Comparison of ENCODE assay signal across 9 mouse cellular contexts in the genomic region with DNA sequence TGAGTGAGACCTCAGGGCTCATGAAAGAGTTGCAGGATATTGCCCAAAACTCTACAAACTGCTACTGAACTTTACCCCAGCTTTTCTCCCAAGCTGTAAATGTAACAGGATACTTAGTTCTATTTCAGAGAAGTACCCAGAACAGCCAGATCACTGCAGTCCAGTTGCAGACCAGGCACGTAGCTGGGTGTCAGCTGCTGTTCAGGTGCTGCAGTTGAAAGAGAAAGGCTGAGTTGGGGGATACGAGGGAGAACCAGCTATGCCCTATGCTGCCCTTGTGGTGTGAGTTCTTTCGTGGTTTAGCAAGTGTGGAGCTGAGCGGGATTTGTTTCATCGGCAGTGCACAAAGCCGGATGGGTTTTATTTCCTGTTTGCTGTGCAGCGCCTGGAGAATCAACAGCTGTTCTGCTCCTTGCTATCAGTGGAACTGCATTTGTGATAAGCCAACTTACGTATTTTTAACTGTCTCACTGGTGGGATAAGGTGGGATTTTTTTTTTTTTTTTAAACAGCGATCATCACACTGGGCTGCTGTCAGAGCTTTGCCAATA.
DNase-seq lines count a peak whose midpoint lies in the region; ATAC-seq and TF ChIP-seq lines count a peak whose summit lies in the region.
"Had no signal": no experiment of that assay in that cellular context is flagged by ENCODE, and none has a peak within 500 bp of the region (broad histone marks: within the 10 kb centered on the region; RNA-seq: fewer than 3 reads in every experiment).

No protein-coding gene starts in this region.

- H3K79me2 ChIP-seq in heart, adult 2 months (replicated peaks; ENCODE audit: control insufficient read depth, insufficient read depth, low read length): peaks cover 7% of the 10 kb centered on the region

- H3K9ac ChIP-seq in heart, adult 2 months (ENCODE audit: low read depth, low read length): peak overlapping the region; percentile 9
- no peak overlapping the region for H3K9ac ChIP-seq in limb, embryonic 11.5 days (ENCODE audit: low read length)

- DNase-seq in heart, adult 2 months: peak; percentile 45
- no peak for DNase-seq in heart, postnatal 25 days (ENCODE audit: low spot score)
- no peak for DNase-seq in limb, embryonic 11.5 days (ENCODE audit: low spot score)
- DNase-seq in urinary bladder, adult 2 months (ENCODE audit: low spot score): no peak
- DNase-seq in adrenal gland, postnatal 36 days: no peak
- DNase-seq in c-Kit-positive CD71-positive TER-119-positive erythroid progenitor cells, embryonic 14.5 days (ENCODE audit: low spot score): no peak
- DNase-seq: layer of hippocampus, adult 9-11 months had no signal

- no peak for TF ChIP-seq POLR2A in heart, adult 2 months (IDR thresholded peaks at IDR 0.05; ENCODE audit: insufficient read depth, low read depth, low read length)
- TF ChIP-seq POLR2A in small intestine, adult 2 months (IDR thresholded peaks at IDR 0.05; ENCODE audit: low read depth, low read length): no peak

- intact Hi-C loops in heart, adult 2 months (cut with DNase I): loop anchor here (5.0 kb wide), 1 partner anchor 53 kb away; no protein-coding TSS in a partner anchor
- intact Hi-C loops in heart, postnatal 25 days (cut with DNase I): loop anchor here (2.0 kb wide), 1 partner anchor 18 kb away; no protein-coding TSS in a partner anchor

- TF ChIP-seq CTCF in heart, adult 2 months (IDR thresholded peaks at IDR 0.05): no peak
- no peak for TF ChIP-seq CTCF in small intestine, adult 2 months (IDR thresholded peaks at IDR 0.05; ENCODE audit: extremely low read depth, insufficient read length, insufficient replicate concordance, low read depth, low read length)

- H3K27ac ChIP-seq in heart, adult 2 months: peak overlapping the region; percentile 54
- H3K27ac ChIP-seq in limb, embryonic 11.5 days (replicated peaks; ENCODE audit: low read depth, low read length): peak overlapping the region; percentile 18; the same call in 1 of the 2 replicates
- peak overlapping the region; percentile 55 for H3K27ac ChIP-seq in small intestine, adult 2 months (ENCODE audit: insufficient read depth, low read depth, low read length)

- no peak overlapping the region for H3K4me2 ChIP-seq in limb, embryonic 11.5 days (ENCODE audit: low read depth, severe bottlenecking)

- H3K27me3 ChIP-seq in heart, adult 2 months (ENCODE audit: control insufficient read depth, insufficient read depth, low read length): no peaks in the 10 kb centered on the region
- H3K27me3 ChIP-seq in limb, embryonic 11.5 days (ENCODE audit: control insufficient read depth, insufficient read depth, low read length): no peaks in the 10 kb centered on the region
- no peaks in the 10 kb centered on the region for H3K27me3 ChIP-seq in small intestine, adult 2 months (ENCODE audit: control insufficient read depth, insufficient read depth, low read length)

- WGBS in heart, adult 2 months: 22% methylated on average over 9 of the region's 9 CpGs
- WGBS in limb, embryonic 11.5 days: 53% methylated on average over 9 of the region's 9 CpGs
- 10% methylated on average over 9 of the region's 9 CpGs for WGBS in small intestine, adult 2 months

- no peak for TF ChIP-seq EP300 in heart, adult 2 months (IDR thresholded peaks at IDR 0.05; ENCODE audit: insufficient read depth, low read depth, low read length)

- H3K36me3 ChIP-seq in heart, adult 2 months (ENCODE audit: control insufficient read depth, insufficient read depth, low read length): peaks cover 13% of the 10 kb centered on the region
- H3K36me3 ChIP-seq in limb, embryonic 11.5 days (ENCODE audit: control insufficient read depth, insufficient read depth, low read length): no peaks in the 10 kb centered on the region
- no peaks in the 10 kb centered on the region for H3K36me3 ChIP-seq in small intestine, adult 2 months (ENCODE audit: control insufficient read depth, insufficient read depth, low read length)

- ATAC-seq in common myeloid progenitor, adult 5-6 weeks (replicated peaks; ENCODE audit: low read depth, poor library complexity, severe bottlenecking): peak; percentile 38
- no peak; the same call in 1 of the 2 replicates for ATAC-seq in limb, embryonic 11.5 days (ENCODE audit: insufficient number of reproducible peaks, low FRiP score, low TSS enrichment, low read depth)

- H3K4me1 ChIP-seq in heart, adult 2 months (ENCODE audit: control insufficient read depth, insufficient read depth, low read length): peaks cover 45% of the 10 kb centered on the region
- H3K4me1 ChIP-seq in limb, embryonic 11.5 days (ENCODE audit: control insufficient read depth, insufficient read depth, low read length): peaks cover 5% of the 10 kb centered on the region; the same call in 1 of the 2 replicates
- peaks cover 60% of the 10 kb centered on the region for H3K4me1 ChIP-seq in small intestine, adult 2 months (ENCODE audit: control insufficient read depth, insufficient read depth, insufficient read length, low read length)

- H3K9me3 ChIP-seq in limb, embryonic 11.5 days (ENCODE audit: control insufficient read depth, low read length): no peaks in the 10 kb centered on the region

- H3K4me3 ChIP-seq in heart, adult 2 months: no peak overlapping the region
- no peak overlapping the region for H3K4me3 ChIP-seq in limb, embryonic 11.5 days (ENCODE audit: low read depth, low read length)
- no peak overlapping the region for H3K4me3 ChIP-seq in small intestine, adult 2 months (ENCODE audit: low read depth, low read length)

Comparison
In these comparisons a context has a peak if more than half of its experiments do, and no peak if none do; other contexts are left out.
1. DNase-seq: peak in heart, adult 2 months (2 of 2); none in heart, postnatal 25 days (single experiment), limb, embryonic 11.5 days (single experiment), urinary bladder, adult 2 months (single experiment), adrenal gland, postnatal 36 days (0 of 2) and c-Kit-positive CD71-positive TER-119-positive erythroid progenitor cells, embryonic 14.5 days (single experiment).
2. Peak in every context shown above with its lines, with median percentiles within 50 percentile points of each other: H3K27ac ChIP-seq.